Mouse (Mus musculus) embryo, embryonic 10.5 days (tissue): ENCODE measurements at regions not wholly inside any gene's neighbourhood (a gene's known extent, or its start where the extent isn't known, plus 50 kb on each side); places are given as distances from the start of the nearest gene placed in this dataset.

ENCODE experiments used
- DNase-seq: peaks from one replicate; pipeline ENCODE4 v3.0.0-alpha.2; 2015; ENCODE audit warnings: low spot score

DNA sequence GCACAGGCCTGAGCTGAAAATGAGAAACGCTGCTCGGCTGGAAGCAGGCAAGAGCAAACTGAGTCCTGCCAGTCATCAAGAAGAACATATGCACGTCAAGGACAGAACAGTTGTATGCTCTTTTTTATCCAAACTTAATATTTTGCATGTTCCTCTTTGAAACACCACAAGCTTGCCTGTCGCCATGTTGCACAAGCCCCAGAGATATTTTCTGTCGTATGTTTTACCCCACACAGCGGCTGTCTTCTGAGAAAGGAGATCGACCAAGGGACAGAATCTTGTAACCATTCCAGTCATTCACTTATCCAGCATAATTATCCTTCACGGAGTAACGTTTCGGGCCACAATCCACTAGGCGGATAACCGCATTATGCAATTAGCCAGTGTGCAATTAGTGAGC is 165.7 kb downstream of the Bcl11b start:
- no peak for DNase-seq

DNA sequence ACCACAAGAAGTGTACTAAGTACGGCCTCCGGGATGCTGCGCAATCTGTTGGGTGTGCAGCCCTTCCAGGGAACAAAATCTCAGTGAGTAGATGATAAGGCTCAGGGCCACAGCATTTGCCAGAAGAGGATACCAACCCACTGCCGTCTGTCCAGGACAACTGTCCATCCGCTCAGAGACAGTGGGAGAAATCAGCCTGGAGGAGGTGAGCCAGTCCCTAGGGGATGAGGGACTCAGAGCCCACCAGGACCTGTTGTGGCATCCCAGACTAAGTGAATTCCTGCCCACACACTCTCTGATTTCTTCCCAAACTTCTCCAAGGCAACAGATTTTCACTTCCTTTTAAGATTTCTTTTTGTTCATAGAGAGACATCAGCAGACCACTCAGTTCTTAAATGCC is 158.8 kb downstream of the Bcl11b start:
- no peak for DNase-seq

DNA sequence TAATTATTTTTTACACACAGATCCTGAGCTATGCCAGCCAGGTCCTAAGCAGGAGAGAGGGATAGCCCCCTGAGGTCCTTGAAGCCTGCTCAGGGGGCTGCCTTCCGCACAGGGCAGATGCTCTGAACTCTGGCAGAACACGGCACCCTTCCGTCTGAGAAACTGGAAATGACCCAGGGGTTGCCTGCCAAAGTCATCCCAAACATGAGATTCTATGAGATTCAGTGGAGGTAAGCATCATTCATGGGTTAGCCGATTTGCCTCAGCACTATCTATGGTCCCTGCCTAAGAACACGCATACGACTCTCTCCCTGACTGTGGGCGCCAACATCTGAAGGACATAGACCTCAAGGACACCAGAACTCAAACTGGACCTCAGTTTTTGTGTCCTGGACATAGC is 152.8 kb downstream of the Bcl11b start:
- no peak for DNase-seq

DNA sequence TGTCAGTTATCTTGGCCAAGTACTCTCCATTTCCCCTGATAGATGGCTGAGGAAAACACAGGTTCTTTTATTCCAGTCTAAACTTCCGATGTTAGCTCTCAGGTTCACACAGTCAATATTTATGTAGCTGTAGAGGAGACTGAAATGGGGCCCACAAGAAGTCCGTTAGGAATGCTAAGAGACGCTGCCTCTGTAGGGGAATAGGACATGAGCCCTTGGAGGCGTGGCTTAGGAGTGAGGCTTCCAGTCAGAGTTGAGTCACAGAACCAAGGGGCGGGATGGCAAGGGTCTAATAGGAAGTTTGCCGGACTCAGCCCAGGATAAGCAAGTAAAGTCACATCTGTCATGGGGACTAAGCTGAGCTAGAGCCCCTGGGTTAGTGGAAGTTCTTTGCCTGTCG is 150.5 kb downstream of the Bcl11b start:
- DNase-seq, result no peak

DNA sequence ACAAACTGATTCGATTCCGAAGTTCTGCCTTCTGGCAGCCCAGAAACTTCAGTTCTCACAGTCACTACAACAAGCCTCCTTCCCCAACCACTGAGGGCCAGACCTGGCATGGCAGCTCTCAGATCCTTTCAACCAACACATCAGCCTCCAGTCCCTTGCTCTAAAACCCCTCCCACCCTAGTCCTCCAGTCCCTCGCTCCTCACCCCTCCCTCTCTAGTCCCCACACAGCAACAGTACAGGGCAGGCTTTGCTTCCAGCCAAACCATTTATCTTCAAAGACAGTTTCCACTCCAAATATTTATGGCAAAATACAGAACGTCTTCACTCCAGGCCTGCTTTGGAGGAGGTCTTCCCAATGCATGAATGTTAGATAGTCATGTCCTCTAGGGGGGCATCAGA is 147.9 kb downstream of the Bcl11b start:
- DNase-seq, result no peak

DNA sequence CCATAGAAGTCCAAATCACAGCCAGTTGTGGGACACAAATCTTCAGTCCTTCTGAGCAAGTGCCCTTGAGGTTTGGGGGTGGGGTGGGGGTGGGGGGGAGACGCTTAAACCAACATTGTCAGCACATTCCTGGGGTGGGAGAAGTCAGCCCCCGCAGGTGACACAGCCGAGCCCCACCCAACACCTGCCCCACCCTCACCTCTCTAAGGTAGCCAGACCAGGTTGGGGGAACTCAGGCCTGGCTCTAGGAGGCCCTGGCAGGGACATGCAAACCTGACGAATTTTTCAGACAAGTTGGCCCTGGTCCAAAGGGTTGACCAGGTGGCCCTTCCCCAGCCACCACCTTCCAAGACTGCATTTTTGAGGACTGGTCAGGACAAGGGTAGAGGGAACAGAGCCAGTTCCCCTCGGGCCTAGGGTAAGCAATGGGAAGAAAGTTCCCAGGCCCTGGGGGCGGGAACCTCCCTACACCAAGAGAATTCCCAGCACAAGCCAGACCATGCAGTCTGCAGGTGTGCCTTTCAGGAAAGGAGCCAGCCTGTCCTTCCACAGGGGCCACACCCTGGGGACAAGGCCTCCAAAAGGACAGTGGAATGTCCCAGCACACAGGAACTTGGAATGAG is 146.9 kb downstream of the Bcl11b start:
- no peak for DNase-seq

DNA sequence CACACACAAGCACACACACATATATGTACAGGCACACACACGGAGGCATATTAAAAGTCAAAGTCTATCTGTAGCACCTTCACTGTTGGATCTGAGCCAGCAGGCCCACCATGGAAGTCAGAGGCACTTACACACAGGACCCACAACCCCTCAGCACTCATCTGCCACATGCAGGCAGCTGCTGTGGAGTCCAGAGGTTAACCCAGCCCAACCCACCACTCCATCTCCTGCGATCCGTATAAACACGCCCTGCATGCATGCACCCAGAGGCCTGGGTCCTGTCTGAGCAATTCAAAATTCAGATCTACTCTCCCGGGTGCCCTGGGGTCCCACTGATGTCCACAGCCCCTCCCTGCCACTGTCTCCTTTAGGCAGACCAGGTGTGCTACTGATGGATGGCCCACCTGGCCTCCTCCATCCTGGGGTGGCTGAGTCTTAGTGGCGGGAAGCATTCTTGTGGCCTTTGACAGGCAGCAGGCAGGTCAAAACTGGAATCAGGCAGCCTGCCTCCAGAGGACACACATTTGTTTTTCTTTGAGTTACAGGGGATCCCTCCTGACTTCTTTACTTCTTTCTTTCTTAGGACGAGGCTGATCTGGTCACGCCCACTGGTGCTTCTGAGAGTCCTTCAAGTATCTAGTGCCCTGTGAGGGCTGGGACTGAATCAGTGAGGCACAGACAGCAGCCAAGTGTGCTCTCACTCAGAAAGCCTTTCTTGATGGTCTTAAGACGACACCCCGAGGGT is 144.7 kb downstream of the Bcl11b start:
- DNase-seq, result peak; percentile 29

DNA sequence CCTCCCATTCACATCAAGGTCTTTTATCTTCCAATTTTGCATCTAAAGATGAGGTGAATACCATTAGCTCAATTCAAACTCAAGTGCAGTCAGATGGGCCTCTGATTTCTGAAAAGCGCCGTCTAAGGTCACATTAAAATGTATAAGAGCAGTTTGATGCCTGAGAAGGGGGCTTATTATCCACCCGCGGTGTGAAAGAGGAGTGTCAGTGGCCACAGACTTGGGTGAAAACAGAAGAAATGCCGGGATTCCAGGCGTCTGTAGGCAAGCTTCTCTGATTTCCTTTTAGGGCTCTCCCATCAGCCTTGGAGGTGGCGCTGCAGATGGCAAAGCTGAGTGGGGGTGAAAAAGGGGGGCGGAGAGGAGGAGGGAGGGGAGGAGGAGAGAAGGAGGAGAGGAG is 143.7 kb downstream of the Bcl11b start:
- DNase-seq, result peak; percentile 44

DNA sequence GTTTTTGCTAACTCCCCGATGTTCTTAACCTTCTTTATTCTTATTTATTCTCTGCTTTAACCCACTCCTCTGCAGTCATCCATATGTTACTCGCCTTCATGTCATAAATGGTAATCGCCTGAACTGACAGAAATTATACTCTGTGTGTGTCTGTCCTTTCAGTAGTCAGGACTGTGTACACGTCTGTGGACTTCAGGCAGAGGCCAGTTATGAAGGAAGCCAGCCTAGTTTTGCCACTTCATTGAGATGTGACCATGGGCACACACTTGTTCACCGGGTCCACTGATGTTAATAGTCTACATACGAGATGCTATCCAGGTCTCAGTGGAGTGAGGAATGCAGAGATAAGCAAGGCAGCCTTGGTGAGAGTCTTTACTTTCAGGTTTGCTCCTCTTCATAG is 143.0 kb downstream of the Bcl11b start:
- DNase-seq, result no peak
